Mouse (Mus musculus): ENCODE data around the gene Gps2. TPM values are rescaled to one million over a fixed set of nuclear protein-coding genes. Genes with fewer than 3 reads are reported as not detected.
"Not testable (repeated sequence)": the region's sequence is repeated elsewhere in the genome, so short reads cannot be mapped to it uniquely, and the experiment has no call there.

The Gps2 gene
- polyA plus RNA-seq, 1 experiment from 2014 or later, result 84.5 TPM

GRCm38 (mm10) chr11:69910177-69910576 lies 3.5 kb upstream of the Gps2 start:
- whole genome bisulfite sequencing, result 91% methylated on average over 8 of the region's 8 CpGs
- peaks cover 17% of the 10 kb centered on the region for H3K4me1 ChIP-seq
- peaks cover 85% of the 10 kb centered on the region for H3K36me3 ChIP-seq
- no peaks in the 10 kb centered on the region for H3K9me3 ChIP-seq (replicated peaks)
- no peak overlapping the region for H3K9ac ChIP-seq
- ATAC-seq (ENCODE audit: insufficient number of reproducible peaks, low FRiP score, low TSS enrichment, low read depth), result no peak
- no peaks in the 10 kb centered on the region for H3K27me3 ChIP-seq
- H3K4me3 ChIP-seq (replicated peaks), result no peak overlapping the region
- H3K4me2 ChIP-seq (replicated peaks), result no peak overlapping the region
- H3K27ac ChIP-seq (replicated peaks), result no peak overlapping the region

- Histone ChIP-seq H3K4me2 (replicated peaks) (no peak overlapping the region), H3K9ac (no peak overlapping the region), H3K4me3 (replicated peaks) (no peak overlapping the region), H3K36me3 (peaks cover 85% of the 10 kb centered on the region), H3K27ac (replicated peaks) (no peak overlapping the region), H3K4me1 (peaks cover 25% of the 10 kb centered on the region), H3K9me3 (replicated peaks) (no peaks in the 10 kb centered on the region), H3K27me3 (no peaks in the 10 kb centered on the region)
- no peak for ATAC-seq (ENCODE audit: insufficient number of reproducible peaks, low FRiP score, low TSS enrichment, low read depth)
- WGBS, result 94% methylated on average over 17 of the region's 17 CpGs
Measured at GRCm38 (mm10) chr11:69910781-69911560, 2.7 kb upstream of the Gps2 start.

GRCm38 (mm10) chr11:69911701-69912100 lies 2.0 kb upstream of the Gps2 start:
- peaks cover 30% of the 10 kb centered on the region for H3K4me1 ChIP-seq
- WGBS, result 82% methylated on average over 6 of the region's 6 CpGs
- ATAC-seq (ENCODE audit: insufficient number of reproducible peaks, low FRiP score, low TSS enrichment, low read depth), result no peak
- no peak overlapping the region for H3K4me3 ChIP-seq (replicated peaks)
- no peak overlapping the region for H3K9ac ChIP-seq
- no peak overlapping the region for H3K27ac ChIP-seq (replicated peaks)
- no peaks in the 10 kb centered on the region for H3K27me3 ChIP-seq
- peaks cover 85% of the 10 kb centered on the region for H3K36me3 ChIP-seq
- no peak overlapping the region for H3K4me2 ChIP-seq (replicated peaks)
- H3K9me3 ChIP-seq (replicated peaks), result no peaks in the 10 kb centered on the region

DNA sequence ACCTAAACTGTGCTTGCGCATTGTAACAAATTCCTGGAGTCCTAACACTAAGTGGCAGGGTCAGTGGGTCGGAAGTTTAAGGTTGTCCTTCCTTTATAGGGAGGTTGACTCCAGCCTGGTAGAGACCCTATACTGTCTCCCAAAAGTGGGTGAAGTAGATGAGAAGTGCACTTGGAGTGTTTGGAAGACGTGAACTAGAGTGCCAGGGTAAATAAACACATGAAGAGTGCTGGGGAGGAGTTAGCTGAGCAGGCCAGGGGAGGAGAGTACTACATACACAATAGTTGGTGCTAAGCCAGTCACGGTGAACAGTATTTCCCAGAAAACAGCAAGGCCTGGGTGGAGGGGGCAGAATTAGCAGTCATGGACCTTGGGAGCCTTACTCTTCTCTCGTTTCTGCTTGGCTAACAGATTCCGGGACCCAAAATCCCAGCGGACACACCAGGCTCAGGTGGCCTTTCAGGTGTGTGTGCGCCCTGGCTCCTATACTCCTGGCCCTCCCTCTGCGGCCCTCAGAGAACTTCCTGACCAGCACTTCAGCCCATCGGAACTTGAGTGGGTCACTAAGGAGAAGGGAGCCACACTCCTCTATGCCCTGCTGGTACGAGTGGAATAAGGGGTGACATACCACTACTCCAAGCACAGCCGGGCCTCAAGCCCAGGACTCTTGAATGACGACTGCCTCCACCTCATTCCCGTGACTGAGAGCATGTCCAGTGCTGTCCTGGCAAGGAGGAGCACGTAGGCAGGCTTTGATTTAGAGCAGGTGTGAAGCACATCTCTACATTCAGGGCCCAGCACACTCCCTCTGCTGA lies 765 bp upstream of the Gps2 start:
- WGBS, result 73% methylated on average over 15 of the region's 15 CpGs
- Histone ChIP-seq H3K4me1 (peaks cover 30% of the 10 kb centered on the region), H3K9ac (0 out of 2 replicates have a peak overlapping the region, but pooled peaks have one; percentile 80), H3K4me2 (replicated peaks) (peak overlapping the region; percentile 89), H3K27ac (replicated peaks) (peak overlapping the region; percentile 92; the same call in 1 of the 2 replicates), H3K4me3 (replicated peaks) (peak overlapping the region; percentile 75), H3K36me3 (peaks cover 85% of the 10 kb centered on the region), H3K9me3 (replicated peaks) (no peaks in the 10 kb centered on the region), H3K27me3 (no peaks in the 10 kb centered on the region)
- ATAC-seq (ENCODE audit: insufficient number of reproducible peaks, low FRiP score, low TSS enrichment, low read depth), result no peak

GRCm38 (mm10) chr11:69914372-69914764 lies 680 bp downstream of the Gps2 start:
- 0 out of 2 replicates have a peak, but pooled peaks have one; percentile 4 for ATAC-seq (ENCODE audit: insufficient number of reproducible peaks, low FRiP score, low TSS enrichment, low read depth)
- H3K4me1 ChIP-seq, result peaks cover 43% of the 10 kb centered on the region
- no peaks in the 10 kb centered on the region for H3K27me3 ChIP-seq
- H3K4me3 ChIP-seq (replicated peaks), result peak overlapping the region; percentile 75
- peaks cover 85% of the 10 kb centered on the region for H3K36me3 ChIP-seq
- peak overlapping the region; percentile 89 for H3K4me2 ChIP-seq (replicated peaks)
- no peaks in the 10 kb centered on the region for H3K9me3 ChIP-seq (replicated peaks)
- WGBS, result 3% methylated on average over 17 of the region's 17 CpGs
- peak overlapping the region; percentile 92 for H3K27ac ChIP-seq (replicated peaks)
- H3K9ac ChIP-seq, result peak overlapping the region; percentile 80

- H3K27me3 ChIP-seq, result no peaks in the 10 kb centered on the region
- H3K4me2 ChIP-seq (replicated peaks), result peak overlapping the region; percentile 89
- H3K9me3 ChIP-seq (replicated peaks), result no peaks in the 10 kb centered on the region
- H3K27ac ChIP-seq (replicated peaks), result 0 out of 2 replicates have a peak overlapping the region, but pooled peaks have one; percentile 92
- H3K9ac ChIP-seq, result peak overlapping the region; percentile 80; the same call in 1 of the 2 replicates
- peaks cover 79% of the 10 kb centered on the region for H3K36me3 ChIP-seq
- peaks cover 46% of the 10 kb centered on the region for H3K4me1 ChIP-seq
- WGBS, result 27% methylated on average over 9 of the region's 9 CpGs
- peak overlapping the region; percentile 75 for H3K4me3 ChIP-seq (replicated peaks)
- no peak for ATAC-seq (ENCODE audit: insufficient number of reproducible peaks, low FRiP score, low TSS enrichment, low read depth)
Measured at GRCm38 (mm10) chr11:69914917-69915430, 1.3 kb downstream of the Gps2 start.

DNA sequence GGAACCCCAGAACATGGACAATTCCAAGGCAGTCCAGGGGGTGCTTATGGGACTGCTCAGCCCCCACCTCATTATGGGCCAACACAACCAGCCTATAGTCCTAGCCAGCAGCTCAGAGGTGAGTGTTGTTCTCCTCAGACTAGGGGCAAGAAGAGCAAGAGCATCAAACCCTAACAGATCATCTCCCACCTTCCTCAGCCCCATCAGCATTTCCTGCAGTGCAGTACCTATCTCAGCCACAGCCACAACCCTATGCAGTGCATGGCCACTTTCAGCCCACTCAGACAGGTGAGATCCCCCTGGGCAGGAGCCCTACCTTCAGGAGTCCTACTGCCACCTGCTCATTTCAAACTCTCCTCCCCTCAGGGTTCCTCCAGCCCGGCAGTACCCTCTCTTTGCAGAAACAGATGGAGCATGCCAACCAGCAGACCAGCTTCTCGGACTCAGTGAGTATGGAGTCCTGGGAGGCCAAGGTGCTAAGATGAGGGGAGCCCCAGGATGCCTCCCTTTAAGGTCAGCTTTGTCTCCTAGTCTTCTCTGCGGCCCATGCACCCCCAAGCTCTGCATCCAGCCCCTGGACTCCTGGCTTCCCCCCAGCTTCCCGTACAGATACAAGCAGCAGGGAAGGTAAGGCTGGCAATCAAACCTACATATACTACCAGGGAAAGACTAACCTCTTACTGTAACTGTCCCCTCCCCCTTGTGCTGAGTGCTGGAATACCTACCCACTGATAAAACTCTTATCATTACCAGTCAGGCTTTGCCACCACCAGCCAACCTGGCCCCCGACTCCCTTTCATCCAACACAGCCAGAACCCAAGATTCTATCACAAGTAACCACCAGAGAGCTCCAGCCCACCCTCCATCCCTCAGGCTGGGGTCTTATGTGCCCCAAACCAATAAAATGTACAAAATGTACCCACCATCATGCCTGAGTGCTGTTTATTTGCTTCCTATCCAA lies 2.3 kb downstream of the Gps2 start:
- Histone ChIP-seq H3K9me3 (replicated peaks) (no peaks in the 10 kb centered on the region), H3K4me1 (peaks cover 46% of the 10 kb centered on the region), H3K27me3 (no peaks in the 10 kb centered on the region), H3K4me2 (replicated peaks) (peak overlapping the region; percentile 89; the same call in 1 of the 2 replicates), H3K36me3 (peaks cover 69% of the 10 kb centered on the region), H3K27ac (replicated peaks) (no peak overlapping the region), H3K9ac (no peak overlapping the region), H3K4me3 (replicated peaks) (peak overlapping the region; percentile 75)
- WGBS, result 62% methylated on average over 5 of the region's 5 CpGs
- no peak for ATAC-seq (ENCODE audit: insufficient number of reproducible peaks, low FRiP score, low TSS enrichment, low read depth)

- H3K36me3 ChIP-seq, result peaks cover 60% of the 10 kb centered on the region
- 44% methylated on average over 7 of the region's 7 CpGs for WGBS
- not testable (repeated sequence) for ATAC-seq (ENCODE audit: insufficient number of reproducible peaks, low FRiP score, low TSS enrichment, low read depth)
Measured at GRCm38 (mm10) chr11:69916652-69917378, 3.1 kb downstream of the Gps2 start.

GRCm38 (mm10) chr11:69917379-69917948 lies 3.8 kb downstream of the Gps2 start:
- Histone ChIP-seq H3K27ac (replicated peaks) (no peak overlapping the region), H3K4me3 (replicated peaks) (no peak overlapping the region), H3K27me3 (no peaks in the 10 kb centered on the region), H3K4me2 (replicated peaks) (no peak overlapping the region), H3K9me3 (replicated peaks) (no peaks in the 10 kb centered on the region), H3K36me3 (peaks cover 54% of the 10 kb centered on the region), H3K4me1 (peaks cover 46% of the 10 kb centered on the region), H3K9ac (no peak overlapping the region)
- WGBS, result 79% methylated on average over 8 of the region's 8 CpGs
- no peak for ATAC-seq (ENCODE audit: insufficient number of reproducible peaks, low FRiP score, low TSS enrichment, low read depth)

More at GRCm38 (mm10) chr11:69916652-69917378, 3.1 kb downstream of the Gps2 start:
- H3K27ac ChIP-seq (replicated peaks); H3K9me3 ChIP-seq (replicated peaks); H3K4me2 ChIP-seq (replicated peaks); H3K27me3 ChIP-seq; H3K4me3 ChIP-seq (replicated peaks); H3K9ac ChIP-seq: not testable (repeated sequence)
- peaks cover 46% of the 10 kb centered on the region for H3K4me1 ChIP-seq

- Histone ChIP-seq H3K4me2 (replicated peaks) (no peak overlapping the region), H3K4me1 (peaks cover 43% of the 10 kb centered on the region), H3K27me3 (no peaks in the 10 kb centered on the region), H3K4me3 (replicated peaks) (0 out of 2 replicates have a peak overlapping the region, but pooled peaks have one; percentile 1), H3K27ac (replicated peaks) (no peak overlapping the region), H3K9me3 (replicated peaks) (no peaks in the 10 kb centered on the region), H3K9ac (no peak overlapping the region), H3K36me3 (peaks cover 47% of the 10 kb centered on the region)
- WGBS, result 82% methylated on average over 5 of the region's 5 CpGs
- no peak for ATAC-seq (ENCODE audit: insufficient number of reproducible peaks, low FRiP score, low TSS enrichment, low read depth)
Measured at GRCm38 (mm10) chr11:69918118-69918517, 4.4 kb downstream of the Gps2 start.
